Mouse (Mus musculus): ENCODE data around the gene Fam227a. TPM values are rescaled to one million over a fixed set of nuclear protein-coding genes. Genes with fewer than 3 reads are reported as not detected.

Fam227a gene
- polyA plus RNA-seq, 1 experiment = 3.4 TPM

- DNase-seq (ENCODE audit: low spot score) = no peak
These were observed 41.6 kb downstream of the Fam227a start for GRCm38 (mm10) chr15:79617135-79617534.

DNA sequence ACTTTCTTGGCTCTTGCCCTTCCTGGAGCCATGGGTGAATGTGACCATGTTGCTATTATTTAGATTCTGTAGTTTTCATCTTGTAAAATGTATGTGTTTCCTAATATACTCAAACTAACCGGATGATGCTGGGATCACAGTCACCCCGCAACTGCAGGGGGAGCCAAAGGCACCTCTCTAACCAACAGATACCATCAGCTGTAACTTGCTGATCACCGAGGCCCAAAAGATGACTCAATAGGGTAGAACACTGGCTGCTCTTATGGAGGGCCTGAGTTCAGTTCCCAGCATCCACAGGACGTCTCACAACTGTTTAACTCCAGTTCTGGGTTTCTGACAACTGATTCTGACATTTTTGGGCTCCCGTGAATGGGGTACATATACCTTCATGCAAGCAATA is 42.0 kb downstream of the Fam227a start:
- no peak for DNase-seq (ENCODE audit: low spot score)

GRCm38 (mm10) chr15:79615501-79615900 is 43.3 kb downstream of the Fam227a start:
- DNase-seq (ENCODE audit: low spot score) = no peak

DNA sequence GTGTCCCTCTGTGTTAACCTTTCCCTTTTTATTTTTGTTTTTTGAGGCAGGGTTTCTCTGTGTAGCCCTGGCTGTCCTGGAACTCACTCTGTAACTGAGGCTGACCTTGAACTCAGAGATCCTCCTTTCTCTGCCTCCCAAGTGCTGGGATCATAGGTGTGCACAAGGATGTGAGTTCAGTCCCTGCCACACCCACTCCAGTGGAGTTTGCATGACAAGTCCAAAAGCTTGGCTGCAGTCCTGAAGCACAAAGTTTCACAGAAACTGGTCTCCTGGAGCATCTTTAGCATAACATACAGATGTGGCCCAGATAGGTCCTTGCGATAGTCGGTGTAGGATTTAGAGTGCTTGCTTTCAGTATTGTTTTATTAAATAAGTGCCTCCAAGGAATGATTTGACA is 49.5 kb downstream of the Fam227a start:
- no peak for DNase-seq (ENCODE audit: low spot score)

GRCm38 (mm10) chr15:79608214-79608613 is 50.5 kb downstream of the Fam227a start:
- DNase-seq (ENCODE audit: low spot score) = no peak

GRCm38 (mm10) chr15:79607757-79608156 is 51.0 kb downstream of the Fam227a start:
- no peak for DNase-seq (ENCODE audit: low spot score)

- DNase-seq (ENCODE audit: low spot score) = no peak
These were observed 52.6 kb downstream of the Fam227a start for GRCm38 (mm10) chr15:79606161-79606560.

DNA sequence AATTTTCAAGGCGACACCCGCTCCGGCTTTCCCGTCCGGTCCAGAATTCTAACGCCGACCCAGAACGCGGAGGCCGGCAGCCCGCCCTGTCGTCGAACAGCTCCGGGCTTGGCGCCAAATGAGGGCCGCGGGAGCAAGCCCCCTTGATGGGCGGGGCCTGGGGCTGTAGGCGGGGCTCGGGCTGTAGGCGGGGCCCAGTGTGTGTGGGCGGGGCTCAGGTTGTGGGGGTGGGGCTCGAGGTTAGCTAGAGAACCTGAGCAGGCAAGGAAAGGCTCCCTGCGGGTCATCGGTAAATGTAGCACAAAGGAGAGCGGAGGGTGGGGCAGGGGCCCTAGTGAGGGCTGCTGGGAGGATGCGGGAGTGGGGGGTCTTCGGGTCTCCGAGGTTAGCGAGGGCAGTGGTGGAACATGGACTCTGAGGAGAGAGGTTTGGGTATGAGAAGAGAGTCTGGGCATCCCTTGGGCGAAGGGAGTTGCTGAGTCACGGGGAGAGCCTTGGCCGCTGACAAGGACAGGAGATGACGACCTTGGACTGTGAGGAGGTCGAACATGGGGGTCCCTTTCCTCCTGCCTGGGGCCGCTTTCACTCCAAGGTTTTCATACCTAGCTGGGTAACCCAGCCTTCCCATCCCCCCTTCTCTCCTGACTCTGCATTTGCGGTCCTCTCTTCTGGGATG is 53.6 kb downstream of the Fam227a start, which contains the start of gene Dmc1:
TSS of gene Dmc1 (minus strand) at position 120 of the 676 bp plus-strand sequence.
- no peak for DNase-seq (ENCODE audit: low spot score)

DNA sequence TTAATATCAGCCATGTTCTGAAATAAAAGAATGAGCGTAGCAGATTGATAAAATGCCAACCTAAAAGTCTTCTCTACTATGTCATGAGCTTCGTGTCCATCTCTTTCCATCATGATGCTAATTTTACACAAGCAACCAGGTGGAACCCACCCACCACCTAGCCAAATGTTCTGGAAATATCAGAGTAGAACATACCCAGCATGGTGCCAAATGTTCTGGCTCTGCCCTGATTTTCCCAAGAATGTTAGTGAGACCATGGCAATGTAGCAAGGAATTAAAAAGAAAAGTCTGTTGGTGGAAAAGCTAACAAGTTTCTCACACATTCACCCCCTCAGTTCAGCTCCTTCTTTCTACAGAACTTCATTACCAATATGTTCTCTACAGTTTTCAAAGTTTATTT is 58.6 kb downstream of the Fam227a start:
- no peak for DNase-seq (ENCODE audit: low spot score)

DNA sequence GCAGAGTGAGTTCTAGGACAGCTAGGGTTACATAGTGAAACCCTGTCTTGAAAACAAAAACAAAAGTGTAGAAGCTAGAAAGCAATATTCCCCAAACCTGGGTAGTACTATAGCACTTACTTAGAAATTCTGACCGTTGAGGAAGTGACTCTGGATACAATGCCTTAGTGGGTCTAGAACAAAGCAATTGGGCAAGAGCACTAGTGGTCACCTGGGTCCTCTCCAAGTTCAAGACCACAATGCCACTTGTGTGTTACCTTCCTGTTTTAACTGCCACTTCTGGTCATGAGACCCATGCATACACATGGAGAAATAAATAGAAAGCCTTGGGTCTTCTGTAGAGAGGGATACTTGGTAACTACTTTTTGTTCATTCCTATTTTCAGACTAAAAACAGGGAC is 60.0 kb downstream of the Fam227a start:
- no peak for DNase-seq (ENCODE audit: low spot score)

GRCm38 (mm10) chr15:79581581-79581980 is 77.2 kb downstream of the Fam227a start:
- DNase-seq (ENCODE audit: low spot score) = no peak

DNA sequence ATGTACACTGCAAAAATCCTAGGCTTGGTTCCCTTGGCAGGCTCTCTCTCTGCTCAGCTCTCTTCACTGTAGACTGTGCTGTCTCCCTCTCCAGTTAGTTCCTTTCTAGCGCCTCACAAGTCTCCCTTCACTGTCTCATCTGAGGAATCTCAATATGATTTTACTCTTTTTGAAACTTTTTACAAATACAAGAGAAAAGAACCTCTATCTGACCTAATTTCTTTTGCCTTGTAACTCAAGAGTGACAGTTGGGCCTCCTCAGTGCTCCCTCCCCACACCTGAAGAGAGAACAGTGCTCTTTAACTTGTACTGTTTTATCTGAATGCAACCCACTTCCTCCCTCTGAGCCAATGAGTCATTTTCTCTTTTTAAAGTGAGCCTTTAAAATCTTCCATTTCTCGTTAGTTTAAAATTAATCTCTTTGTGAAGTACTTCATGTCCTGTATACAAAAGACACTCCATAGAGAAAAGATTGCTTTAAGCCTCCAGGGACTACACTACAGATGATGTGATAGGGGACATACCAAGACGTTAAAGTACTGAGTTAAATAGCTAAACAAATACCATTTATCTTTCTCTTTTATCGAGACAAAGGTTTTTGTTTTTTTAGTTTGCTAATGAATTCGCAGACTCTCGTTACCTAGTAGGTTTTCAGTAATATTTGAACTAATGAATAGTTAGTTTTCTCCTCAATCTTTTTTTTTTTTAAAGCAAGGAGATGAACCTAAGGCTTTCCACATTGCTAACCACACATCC is 80.9 kb downstream of the Fam227a start:
- DNase-seq (ENCODE audit: low spot score) = no peak

DNA sequence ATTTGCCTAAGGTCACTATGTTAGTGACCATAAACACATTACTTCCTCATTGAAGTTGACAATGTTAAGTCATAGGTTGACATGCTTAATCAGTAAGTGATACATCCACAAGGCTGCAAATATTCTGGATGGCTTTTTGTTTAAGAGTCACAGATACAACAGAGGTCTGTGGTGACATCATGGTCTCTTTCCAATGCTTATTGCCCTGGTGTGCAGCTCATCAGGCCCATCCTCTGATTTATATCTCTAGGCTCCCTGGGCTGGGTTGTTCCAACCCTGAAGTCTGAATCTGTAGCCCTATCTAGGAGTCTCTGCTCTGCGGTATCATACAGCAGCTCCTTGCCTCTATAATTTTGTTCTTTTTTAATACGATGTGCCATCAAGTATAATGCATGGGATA is 81.8 kb downstream of the Fam227a start:
- DNase-seq (ENCODE audit: low spot score) = no peak

- no peak for DNase-seq (ENCODE audit: low spot score)
These were observed 83.1 kb downstream of the Fam227a start for GRCm38 (mm10) chr15:79575543-79576222.

DNA sequence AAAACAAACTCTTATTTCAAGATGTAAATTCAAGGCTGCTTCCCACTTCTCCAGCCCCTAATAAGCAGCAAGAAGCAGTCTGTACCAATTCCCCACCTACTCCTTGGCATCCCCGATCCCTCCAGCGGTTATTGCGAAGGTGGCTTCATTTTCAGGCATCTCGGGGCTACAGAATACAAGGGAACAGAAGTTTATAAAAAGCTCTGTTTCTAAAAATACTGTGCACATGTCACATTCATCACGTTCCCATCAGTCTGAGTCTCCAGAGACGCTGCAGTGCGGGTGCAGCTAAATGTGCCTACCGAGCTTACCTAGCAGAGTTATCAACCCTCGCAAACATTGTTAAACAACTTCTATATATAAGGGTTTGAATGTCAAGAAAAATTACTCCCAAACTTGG is 96.3 kb downstream of the Fam227a start:
- no peak for DNase-seq (ENCODE audit: low spot score)

DNA sequence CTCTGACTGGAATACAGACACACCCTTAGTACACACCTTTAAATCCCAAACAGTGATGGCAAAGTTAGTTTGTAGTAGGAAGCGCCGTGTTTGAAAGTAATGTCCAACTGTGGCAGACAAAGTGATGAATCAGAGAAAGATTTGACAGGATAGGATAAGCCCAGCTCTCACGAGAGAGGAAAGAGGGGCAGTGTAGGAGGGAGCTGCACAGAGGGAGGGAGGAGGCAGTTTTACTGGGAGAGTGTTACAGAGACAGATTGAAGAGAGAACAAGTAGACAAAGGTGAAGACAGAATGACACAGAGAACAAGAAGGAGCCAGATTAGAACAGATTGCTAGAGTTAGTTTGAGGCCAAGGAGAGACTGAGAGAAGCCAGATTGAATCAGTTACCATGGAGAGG is 99.1 kb downstream of the Fam227a start:
- DNase-seq (ENCODE audit: low spot score) = no peak

Other genes starting within 250 kb of the Fam227a start
- 76.7 and 90.3 TPM in 2 replicates for gene Csnk1e, start 203.4 kb downstream of the Fam227a start, polyA plus RNA-seq (2012; rRNA removed)
- gene Kcnj4, start 153.7 kb downstream of the Fam227a start, polyA plus RNA-seq (2012; rRNA removed) = 0.04 and 0.07 TPM in 2 replicates
- 48.5 and 54.9 TPM in 2 replicates for gene Kdelr3, start 142.5 kb downstream of the Fam227a start, polyA plus RNA-seq (2012; rRNA removed)
- gene Ddx17, start 112.2 kb downstream of the Fam227a start, polyA plus RNA-seq (2012; rRNA removed) = 363 and 536 TPM in 2 replicates
- gene Dmc1, start 53.8 kb downstream of the Fam227a start, polyA plus RNA-seq (2012; rRNA removed) = 1.2 and 1.9 TPM in 2 replicates
- gene Cby1, start 243 bp upstream of the Fam227a start, polyA plus RNA-seq (2012; rRNA removed) = 14.8 and 16.4 TPM in 2 replicates
- gene Tomm22, start 11.9 kb upstream of the Fam227a start, polyA plus RNA-seq (2012; rRNA removed) = 93.0 and 110 TPM in 2 replicates
- gene Josd1, start 29.0 kb upstream of the Fam227a start, polyA plus RNA-seq (2012; rRNA removed) = 30.1 and 34.1 TPM in 2 replicates
- 20.0 and 32.1 TPM in 2 replicates for gene Gtpbp1, start 31.9 kb upstream of the Fam227a start, polyA plus RNA-seq (2012; rRNA removed)
- 57.9 and 83.3 TPM in 2 replicates for gene Sun2, start 83.6 kb upstream of the Fam227a start, polyA plus RNA-seq (2012; rRNA removed)
- gene Dnal4, start 118.9 kb upstream of the Fam227a start, polyA plus RNA-seq (2012; rRNA removed) = 40.5 and 45.8 TPM in 2 replicates
- gene Nptxr, start 145.8 kb upstream of the Fam227a start, polyA plus RNA-seq (2012; rRNA removed) = 1.9 and 4.4 TPM in 2 replicates
- gene Npcd, start 175.3 kb upstream of the Fam227a start, polyA plus RNA-seq (2012; rRNA removed) = 0.47 and 0.87 TPM in 2 replicates
- 86.2 and 94.3 TPM in 2 replicates for gene Cbx6, start 175.7 kb upstream of the Fam227a start, polyA plus RNA-seq (2012; rRNA removed)
- gene Apobec3, start 232.7 kb upstream of the Fam227a start, polyA plus RNA-seq (2012; rRNA removed) = 59.2 and 62.1 TPM in 2 replicates

All from urinary bladder, adult 2 months (tissue).